Mouse (Mus musculus) brain, adult 2 months (tissue): ENCODE data around the gene Ngf.

ENCODE experiments used
- DNase-seq: peaks from one replicate; pipeline ENCODE4 v3.0.0; 2011; ENCODE audit warnings: low read depth, low spot score

The Ngf gene

DNA sequence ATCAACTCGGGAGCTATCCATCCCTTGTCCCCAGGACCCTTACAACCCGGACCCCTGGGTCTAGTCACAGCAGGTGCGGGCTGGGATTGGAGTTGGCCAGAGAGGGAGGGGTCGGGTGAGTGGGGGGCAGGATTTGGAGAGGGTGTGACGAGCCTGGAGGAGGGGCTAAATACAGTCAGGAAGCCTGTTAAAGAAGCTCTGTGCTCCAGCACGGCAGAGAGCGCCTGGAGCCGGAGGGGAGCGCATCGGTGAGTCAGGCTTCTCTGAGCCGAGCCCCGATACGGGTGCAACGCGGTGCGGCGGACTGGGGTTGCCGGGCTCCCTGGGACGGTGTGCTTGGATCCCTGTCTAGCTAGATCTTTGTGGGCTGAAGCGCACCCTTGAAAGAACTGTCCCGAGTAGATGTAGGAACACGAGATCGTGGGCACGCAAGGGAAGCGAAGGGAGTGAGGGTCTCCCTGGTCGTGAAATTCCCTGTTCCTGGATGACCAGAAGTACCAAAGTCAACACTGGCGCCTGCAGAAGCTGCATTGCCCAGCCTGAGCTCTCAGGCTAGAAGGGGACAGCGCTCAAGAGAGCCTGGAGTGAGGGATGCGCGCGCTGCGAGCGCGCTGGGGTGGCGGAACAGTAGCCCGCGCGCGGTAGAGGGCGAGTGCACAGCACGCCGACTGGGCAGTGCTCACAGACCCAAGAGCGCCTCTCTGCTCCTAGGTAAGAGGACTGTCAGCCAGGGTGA is at the start of gene Ngf:
Gene Ngf, plus strand, starts transcription at position 207 of the 736 bp plus-strand sequence.
- DNase-seq = peak; percentile 26

DNA sequence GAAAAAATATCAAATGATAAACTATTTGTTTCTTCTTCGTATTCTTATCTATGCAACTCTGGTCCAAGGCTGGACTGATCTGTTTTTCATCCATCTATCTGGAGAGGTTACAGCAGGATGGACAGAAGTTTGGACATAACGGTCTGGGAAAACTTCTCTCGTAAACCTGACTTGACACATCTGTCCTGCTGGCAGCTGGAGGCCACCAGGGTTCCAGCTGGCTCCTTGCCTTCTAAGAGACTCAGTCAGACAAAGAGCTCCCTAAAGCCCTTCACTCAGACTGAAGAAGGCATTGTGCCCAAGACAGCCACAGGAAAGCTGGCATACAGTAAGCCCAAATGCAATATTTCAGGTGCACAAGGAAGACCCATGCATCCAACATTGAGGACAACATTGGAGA is 24.2 kb upstream of the Ngf start:
- DNase-seq = no peak

DNA sequence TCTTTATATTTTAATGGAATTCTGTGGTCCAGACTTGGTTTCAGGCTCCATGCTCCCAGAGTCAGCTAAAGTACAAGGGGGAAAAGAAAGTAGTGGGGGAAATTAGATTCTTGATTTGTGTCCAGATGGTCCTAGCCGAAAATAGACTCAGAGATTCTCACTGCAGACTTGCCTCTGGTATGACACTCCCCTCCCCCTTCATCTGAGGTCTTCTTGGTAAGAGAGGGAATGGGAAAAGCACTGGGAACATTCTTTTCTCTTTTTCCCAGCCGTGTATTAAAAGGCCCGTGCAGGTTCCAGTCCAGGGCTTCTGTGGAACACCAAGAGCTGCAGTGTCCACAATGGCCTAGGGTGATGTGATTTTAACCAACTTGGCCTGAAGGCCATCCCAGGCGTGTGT is 23.0 kb upstream of the Ngf start:
- DNase-seq = peak; percentile 32

DNA sequence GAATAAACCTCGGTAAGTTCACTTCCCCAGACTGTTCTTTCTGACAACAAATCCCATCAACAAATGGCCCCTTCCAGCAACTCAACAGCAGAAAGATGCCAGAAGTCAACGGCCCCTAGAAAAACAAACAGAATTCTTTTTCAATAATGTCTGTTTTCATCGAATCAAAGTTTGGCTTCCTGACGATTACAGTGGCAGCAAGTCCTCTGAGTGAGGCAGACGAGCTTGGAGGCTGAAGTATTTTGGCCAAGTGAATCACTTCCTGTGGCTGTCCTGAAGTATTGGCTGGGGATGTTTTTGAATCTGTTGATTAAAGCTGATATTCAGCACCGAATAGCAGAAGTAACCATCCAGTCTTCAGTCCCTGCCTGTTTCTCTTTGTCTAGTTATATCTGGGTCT is 15.2 kb upstream of the Ngf start:
- DNase-seq = no peak

DNA sequence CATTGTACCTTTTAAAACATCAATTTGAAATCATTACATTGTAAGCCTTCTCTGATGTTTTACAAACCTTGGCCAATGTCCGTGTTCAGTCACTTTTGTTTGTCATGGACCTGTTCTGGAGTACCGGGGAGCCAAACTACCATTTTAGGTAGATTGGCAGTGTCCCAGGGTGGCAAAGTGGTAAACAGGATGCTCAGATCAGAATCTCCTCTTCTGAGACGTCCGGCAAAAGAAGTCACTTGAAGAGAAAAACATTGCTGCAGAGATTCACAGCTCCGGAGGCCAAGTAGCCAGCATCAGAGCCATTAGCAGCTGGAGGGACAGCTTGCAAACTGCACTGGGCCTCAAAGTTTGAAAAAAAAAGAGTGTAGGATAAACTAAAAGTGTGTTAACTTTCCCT is 9.2 kb upstream of the Ngf start:
- DNase-seq = no peak

DNA sequence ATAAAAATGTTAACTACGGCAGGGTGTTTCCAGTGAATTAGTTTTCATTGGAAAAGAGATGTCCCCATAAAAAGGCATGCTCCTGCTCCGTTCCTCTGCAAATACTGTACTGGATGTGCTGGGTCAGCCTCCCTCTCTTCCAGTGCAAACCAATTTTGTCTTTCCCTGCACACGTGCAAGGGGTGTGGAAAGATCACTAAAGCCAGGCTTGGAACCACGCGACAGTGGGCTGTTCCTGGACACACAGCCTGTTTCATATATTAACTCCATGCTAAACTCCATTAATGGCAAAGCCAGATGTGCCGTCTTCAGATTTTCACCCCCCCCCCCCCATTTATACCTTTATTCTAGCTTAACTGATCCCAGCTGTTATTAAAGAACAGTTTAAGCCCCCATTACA is 8.7 kb upstream of the Ngf start:
- no peak for DNase-seq

DNA sequence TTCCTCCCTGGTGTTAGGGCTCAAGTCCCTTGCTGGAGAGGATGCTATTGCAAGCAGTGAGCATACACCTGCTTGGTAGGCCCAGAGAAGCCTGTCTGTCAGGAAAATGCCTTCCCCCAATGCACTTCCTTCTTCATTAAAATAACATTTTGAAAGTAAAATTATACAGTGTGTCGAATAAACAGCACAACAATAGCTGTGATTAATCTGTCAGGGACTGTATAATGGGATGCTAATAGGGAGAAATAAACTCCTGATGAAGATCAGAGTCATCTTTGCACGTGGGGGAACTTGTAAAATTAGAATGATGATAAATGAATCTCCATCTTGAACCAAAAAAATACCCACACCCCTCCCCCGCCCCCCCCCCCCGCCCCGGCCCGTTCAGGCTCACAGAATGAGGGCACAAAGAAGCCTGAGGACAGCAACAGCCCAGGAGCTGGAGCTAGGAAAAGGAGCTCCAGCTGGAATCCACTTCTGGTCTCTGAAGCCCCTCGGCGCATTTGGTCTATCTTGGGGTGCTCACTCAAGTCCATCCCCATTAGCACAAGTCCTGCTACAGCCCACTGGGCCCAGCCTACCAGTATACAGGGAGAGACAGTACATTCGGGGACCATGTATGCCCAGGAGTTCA is 6.9 kb upstream of the Ngf start:
- no peak for DNase-seq

DNA sequence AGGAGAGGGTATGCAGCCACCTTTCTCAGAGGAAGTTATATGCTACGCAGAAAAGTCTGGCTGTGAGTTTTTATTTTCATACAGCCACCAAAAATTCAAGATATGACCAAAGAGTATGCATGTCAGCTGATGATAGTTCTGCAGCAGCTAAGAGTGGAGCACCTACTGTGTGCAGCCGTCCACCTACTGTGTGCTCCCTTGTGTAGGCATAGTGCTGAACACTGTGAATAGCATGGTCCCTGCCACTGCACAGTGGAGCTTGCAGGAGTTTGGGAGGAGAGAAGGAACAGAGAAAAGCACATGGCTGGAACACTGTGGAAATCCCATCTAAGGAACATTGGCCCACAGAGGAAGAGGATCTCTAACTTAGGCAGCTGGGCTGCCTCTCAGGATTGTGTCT is 6.4 kb upstream of the Ngf start:
- no peak for DNase-seq

DNA sequence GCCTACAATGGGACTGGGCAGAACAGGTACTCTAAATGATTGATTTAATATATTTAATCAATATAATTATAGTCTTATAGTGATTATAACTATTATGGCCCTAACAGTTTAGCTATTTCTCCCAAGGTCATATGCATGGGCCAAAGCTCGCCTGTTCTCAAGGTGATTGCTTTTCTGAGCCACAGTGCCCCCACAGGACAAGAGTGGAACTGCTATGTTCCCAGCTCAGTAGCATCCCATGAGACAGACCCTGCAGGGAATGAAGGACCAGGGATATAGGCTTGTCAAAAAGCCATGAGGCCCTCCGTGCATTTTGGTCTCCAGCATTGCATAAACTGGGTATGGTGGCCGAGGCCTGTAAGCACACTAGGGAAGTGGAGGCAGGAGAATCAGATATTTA is 3.1 kb upstream of the Ngf start:
- DNase-seq = peak; percentile 51

DNA sequence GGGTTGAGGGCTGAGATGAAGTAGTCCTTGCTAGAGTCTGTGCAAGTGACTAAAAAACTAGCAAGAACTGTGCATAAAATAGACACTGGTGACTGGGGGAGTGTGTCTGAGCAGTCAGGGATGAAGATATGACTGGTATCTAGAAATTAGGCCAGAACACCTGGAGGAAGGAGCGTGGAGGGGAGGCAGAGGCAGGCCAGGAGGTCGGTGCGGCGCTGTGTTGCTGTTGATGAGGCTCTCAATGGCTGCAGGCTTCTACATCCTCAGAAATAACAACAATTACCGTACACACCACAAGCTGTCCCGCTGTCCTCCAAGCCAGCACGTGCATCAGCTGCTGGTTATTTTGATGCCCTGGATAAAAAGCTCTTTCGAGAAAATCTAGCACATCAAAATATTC is 2.6 kb upstream of the Ngf start:
- peak; percentile 12 for DNase-seq

DNA sequence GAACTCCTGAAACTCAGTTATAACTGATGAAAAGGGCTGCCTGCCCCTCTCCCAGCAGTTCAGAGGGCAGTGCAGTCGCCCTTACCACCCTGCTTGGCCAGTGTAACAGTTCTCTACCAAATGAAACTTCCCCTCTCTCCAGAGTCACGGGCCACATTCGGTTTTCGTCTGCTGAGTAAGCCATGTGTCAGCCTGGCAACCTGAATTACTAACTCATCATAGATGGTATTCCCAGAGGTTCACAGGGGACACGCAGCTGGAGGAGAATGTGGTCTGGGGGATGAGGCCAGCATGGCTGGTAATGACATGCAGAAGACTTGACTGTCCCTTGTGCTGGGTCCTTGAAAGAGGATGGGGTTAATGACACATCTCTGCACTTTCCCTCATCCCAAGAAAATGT is 1.5 kb downstream of the Ngf start:
- no peak for DNase-seq

DNA sequence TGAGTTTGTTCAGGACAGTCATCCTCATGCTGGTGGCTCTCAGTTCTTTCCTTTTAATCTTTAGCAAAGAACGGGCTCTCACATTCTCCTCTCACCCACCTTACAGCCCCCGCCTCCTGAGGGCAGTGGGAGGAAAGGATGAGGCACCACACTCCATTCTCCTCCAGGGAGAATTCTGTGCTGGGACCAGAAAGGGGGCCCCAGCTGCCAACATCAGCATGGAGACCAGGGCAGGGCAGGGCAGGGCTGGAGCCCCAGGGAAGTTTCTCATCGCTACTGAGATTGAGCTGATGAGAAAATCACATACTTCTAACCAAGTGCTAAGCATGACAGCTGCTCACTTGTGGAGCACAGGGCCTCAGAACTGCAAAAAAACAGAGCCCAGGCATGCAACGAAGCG is 2.1 kb downstream of the Ngf start:
- no peak for DNase-seq

DNA sequence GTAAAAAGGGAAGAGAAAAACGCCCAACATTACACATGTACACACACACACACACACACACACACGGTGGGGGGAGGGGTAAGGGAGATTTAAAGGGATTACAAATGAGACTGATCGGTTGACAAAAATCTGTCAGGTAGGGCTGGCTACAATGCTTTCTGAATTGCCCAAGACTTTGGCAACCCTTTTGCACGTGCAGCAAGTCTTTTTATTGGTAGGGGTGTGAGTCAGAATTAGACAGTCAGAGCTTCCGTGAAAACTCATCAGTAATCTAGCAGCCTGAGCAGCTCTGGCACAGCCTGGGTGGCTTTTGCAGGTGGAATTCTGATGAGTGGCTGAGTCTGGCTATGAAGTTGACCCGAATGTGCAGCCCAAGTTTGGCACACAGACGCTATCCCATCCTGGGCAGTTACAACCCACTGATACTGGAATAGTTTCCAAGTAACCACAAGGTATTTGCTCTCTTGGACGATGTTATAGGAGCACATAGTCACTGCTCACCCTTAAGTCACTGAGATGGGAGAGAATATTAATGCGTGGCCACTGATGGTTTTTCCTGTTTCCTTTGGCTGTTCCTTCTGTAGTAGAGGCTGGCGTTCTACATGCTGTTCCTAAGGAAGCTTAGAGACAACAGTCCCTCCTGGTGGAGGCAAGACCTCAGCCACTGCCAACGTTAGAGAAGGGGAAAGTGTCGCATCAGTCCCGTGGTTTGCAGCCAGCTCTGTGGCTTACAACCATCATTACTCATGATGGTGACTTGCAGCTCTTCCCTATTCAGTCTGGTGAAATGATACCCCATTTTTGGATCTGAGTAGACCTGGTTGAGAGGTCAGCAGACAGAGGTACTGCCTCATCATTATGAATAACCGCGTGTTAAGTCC is 4.8 kb downstream of the Ngf start:
- DNase-seq = peak; percentile 26

DNA sequence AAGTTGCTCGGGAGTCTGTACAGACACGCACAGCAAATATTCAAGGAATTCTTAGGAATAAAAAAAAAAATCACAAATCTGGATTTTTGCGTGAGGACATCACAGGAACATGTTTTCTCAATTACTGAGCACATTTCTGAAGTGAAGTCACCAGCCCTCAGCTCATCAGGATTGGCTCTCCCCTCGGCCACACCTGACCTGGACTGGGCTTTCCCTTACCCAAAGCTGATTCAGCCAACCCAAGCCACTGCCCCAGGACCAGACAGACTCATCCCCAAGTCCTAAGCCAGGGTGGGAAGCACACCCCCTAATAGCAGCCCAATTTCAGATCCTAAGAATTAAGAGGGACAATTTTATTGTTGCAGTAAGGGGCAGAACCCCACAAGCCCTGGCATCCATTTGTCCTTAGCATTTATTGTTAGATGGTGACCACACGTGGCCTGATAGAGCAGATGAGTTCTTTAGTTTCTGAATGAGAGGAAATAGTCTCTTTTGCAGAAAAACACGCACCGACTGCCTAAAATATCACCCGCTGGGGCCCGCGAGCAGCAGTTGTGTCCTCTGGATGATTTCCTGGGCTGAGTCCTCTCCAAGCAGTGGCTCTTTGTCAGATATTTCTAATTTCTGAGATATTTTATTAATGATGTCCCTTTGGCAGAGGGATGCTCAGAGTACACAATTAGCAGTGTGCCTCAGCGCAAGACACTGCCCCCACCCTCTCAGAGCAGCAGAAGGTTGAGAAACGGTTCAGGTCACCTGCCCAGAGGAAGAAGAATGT is 8.4 kb downstream of the Ngf start:
- no peak for DNase-seq

DNA sequence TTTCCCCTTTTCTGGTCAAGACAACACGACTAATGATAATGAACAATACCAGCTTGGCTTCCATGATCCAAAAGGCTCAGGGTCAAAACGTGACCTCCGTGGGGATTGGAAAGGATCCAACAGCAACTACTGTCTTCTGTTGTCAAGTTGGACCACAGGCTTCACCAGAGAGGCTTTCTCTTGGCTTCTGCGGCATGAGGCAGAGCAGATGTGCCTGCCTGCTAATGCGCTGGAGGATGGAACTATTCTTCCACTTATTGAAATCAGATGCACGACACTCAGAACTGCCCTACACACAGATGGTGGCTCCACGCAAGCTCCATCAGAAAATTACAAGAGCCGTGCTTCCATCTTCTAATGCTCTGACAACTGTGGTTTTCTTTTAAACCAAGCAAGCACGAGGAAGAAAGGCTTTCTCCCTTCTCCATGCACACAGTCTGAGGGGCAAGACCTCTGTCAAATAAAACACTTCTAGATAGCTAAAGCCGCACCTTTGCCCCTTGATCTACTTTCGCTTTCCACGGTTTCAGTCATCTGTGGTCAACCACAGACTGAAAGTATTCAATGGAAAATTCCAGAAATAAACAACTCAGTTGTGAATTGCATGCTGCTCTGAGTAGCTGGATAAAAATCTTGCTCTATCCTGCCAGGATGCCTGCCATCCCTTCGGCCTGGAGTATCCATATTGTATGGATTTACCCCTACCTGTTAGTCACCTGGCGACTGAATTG is 20.8 kb downstream of the Ngf start:
- DNase-seq = peak; percentile 50

DNA sequence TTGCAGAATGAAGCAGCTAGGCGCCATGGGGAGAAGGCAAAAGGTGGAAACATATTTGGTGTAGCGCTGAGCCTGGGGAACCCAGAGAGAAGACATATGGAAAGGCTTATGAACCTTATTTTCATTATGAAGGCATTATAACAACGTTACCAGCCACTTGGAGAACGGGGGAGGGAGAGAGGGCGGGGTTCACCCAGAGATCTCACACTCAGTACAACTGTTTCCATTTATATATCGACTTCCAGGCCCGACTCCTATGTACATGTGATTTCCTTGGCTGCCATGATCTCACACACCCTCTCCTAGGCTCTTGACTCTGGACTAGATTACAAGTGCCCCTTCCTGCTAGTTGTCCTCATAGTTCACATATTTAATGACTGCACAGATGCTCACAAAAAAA is 28.4 kb downstream of the Ngf start:
- DNase-seq = no peak

DNA sequence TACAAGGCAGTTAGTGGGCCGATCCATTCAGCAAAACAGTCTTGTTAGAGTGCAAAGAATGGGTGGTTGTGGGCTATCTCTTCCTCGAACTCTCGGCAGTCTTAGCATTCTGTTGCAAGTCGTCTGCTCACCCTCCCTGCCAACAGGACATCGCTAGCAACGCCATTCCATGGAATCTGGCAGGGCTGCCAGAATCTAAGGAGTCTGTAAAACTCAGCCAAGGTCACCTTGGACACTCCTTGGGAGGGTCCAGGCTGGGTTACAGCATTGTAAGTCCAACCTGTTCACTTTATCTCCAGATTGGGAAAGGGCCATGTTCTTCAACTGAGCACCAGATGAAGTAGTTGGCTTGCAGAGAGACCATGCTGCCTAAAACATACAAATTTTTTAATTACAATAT is 29.2 kb downstream of the Ngf start:
- DNase-seq = no peak

DNA sequence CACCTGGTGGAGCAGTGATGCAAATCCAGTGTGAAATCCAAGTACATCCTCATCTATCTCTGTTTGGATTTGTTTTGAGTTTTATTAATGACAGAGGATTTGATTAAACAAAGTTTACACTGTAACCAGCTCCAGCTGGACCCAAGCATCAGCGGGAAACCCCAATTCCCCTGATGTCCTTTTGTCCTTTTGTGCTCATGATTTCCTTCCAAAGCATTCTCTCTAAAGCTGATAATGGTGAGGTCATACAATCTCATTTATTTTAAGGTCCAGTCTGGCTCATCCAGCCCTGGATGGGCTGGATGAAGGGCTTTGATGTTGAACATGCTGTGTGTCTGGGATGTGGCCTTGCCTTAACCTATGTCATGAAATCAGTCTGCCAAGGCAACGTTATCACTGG is 30.3 kb downstream of the Ngf start:
- DNase-seq = no peak

DNA sequence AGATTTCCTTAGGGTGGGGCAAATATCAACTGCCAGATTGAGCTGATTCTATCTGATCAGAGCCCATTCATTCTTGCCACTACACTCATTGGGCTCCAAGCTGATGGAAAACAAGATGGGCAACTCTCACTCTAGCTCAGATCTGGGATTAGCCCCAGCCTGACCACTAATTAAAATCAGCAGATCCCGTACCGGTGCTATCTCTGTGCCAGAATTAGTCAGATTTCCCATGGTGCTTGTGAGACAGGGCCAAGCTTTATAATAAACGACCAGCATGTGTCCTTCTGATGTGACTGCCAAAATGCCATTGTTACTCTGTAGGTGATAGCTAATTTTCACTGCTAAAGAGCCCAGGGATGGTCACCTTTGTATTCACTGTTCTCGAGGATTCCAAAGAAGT is 31.5 kb downstream of the Ngf start:
- DNase-seq = no peak

DNA sequence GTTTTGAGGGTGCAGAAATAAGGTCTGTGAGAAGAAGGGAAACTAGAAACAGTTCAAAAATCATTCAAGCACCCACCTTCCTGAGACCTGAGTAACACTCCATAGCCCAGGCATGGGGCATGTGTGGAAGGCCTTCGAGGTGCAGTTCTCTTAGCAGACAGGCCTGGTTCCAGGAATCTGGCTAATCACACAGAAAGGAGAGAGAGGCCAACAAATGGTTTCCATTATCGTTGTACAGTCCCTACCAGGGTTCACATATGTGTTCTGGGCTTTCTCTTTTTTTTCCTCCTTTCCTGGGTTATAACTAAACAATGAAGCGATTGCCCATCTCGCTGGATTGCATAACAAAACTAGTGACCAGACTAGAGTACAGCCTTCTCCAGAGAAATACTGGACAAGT is 35.4 kb downstream of the Ngf start:
- no peak for DNase-seq

DNA sequence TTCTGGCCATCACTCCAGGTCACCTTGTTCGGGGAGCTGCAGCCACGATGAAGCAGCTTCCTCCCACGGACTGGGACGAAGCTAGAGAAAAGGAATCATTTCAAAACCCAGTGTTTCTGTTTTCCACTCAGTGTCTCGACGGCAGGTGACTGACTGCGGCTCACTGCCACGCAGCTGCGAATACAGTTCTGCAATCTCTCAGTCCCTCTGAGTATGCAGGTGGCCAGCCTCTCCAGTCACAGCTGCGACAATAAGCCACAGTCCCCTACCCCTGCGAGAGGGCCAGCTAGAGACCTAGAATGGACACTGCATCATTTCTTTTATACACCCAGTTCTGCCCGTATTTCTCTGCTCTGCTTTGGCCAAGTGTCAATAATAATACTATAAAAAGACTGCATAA is 36.3 kb downstream of the Ngf start:
- peak; percentile 14 for DNase-seq
